Mouse (Mus musculus) CH12F3 (cell line): ENCODE data around the gene Ubac2.

Experiments
- in situ Hi-C: fragments of 300-500 bp; cut with MboI; formaldehyde crosslinking; loops from 2 replicates; pipeline ENCODE4 v1.14.3; 2020; ENCODE audit warnings: low sequenced_read_pairs

Gene Ubac2

GRCm38 (mm10) chr14:121996786-121997185, 118.4 kb downstream of the Ubac2 start:
- in situ Hi-C loops = no loop called here

DNA sequence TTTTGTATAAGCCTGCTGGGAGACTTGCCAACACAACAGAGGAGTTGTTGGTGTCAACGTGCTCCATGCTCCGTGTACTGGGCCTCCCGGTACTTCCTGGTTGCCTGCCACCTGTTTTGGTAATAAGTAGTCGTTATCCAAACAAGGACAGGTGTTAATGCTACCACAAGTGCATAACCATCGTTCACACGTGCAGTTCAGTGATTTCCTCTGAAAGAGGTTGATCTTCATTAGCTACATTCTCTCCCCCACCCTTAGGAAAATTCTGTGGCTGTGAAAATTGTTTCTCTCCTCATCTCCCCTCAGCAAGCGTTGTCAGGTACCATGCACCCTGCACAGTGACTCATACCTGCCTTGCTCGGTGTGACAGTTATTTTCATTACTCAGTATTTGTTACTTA, 121.0 kb downstream of the Ubac2 start:
- in situ Hi-C loops = no loop called here

- in situ Hi-C loops = no loop called here
These were observed 122.1 kb downstream of the Ubac2 start for GRCm38 (mm10) chr14:122000346-122001105.

DNA sequence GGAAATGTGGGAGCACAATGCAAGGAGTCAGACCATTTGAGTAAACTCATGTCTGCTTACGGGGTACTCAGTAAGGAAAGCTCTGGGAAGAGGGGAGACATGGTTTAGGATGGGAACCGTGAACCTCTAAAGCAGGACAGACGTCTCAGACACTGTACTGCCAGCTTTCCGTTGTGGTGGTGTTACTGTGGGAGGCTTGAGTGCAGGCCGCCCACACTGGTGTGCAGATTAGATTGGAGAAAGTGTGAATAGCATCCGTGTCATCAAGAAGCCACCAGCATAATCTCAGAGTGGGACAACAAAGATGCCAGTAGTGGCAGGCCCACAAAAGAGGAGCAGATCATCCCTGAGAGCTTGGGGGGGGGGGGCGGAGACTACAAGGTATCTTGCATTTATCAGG, 123.8 kb downstream of the Ubac2 start:
- in situ Hi-C loops = no loop called here

DNA sequence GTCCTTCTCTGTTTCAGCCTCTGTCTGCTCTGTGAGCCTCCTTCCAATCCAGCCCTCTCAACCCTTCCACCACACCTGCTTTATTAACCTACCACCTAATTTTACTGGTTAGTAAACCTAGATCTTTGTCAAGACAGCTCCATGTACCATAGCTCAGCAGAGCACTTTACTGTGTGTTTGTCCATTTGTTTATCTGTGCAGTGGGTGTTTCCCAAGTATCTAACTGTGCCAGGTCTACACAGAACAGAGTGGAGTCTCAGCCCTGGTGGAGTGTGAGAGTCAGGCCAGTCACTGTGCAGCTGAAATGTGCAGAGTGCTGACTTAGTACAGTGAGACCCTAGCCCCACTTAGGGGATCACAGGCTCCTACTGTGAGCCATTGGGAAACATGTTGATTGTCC, 125.4 kb downstream of the Ubac2 start:
- in situ Hi-C loops = no loop called here

DNA sequence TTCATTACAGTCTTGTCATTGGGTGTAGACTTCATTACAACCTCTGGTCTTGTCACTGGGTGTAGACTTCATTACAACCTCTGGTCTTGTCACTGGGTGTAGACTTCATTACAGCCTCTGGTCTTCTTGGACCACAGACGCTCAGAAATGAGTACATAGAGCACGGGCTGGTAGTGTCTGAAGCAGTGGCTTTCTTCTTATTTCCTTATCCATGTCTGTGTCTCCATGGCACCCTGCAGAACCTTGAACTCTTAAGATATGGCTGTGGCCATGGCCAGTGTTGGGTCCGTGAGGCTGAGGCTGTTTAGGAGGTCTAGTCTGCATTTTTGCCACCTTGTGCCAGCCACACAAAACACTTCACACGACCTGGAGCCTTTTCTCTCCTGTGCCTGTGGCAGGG, 129.8 kb downstream of the Ubac2 start:
- in situ Hi-C loops = no loop called here

- in situ Hi-C loops = no loop called here
These were observed 131.1 kb downstream of the Ubac2 start for GRCm38 (mm10) chr14:122009502-122009901.

DNA sequence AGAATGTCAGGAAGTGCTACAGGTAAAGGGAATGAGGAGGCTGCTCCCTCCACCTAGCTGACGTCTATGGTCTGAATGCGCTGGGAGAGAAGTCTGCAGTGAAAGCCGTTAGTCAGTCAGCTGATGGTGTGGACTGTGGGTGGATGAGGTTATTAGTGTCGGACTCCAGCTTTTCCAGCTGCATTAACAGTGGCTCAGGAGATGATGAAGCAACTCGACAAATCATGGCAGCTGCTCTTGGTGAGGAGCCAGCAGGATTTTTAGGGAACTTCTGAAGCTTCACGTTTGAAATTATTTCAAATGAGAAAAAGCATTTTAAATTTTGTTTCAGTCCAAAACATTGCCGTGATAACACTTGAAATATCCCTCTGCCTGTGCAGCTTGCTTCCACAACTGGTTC, 131.9 kb downstream of the Ubac2 start:
- in situ Hi-C loops = no loop called here

DNA sequence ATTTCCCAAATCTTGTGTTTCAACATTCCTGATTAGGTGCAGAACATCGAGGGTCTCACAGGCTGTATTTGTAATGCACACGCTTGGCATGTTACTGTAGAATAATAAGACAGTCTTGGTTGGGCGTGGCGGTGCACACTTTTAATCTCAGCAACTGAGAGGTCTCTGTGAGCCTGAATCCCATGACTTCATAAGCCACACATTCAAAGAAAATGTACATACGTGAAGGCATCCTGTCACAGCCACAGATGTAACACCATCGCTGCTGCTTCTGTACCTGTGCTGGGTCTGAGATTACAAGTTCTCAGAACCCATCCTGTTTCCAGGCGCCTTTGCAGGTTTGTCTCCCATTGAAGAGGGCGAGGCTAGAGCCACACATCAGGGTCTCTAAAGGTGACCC, 133.3 kb downstream of the Ubac2 start:
- in situ Hi-C loops = no loop called here

GRCm38 (mm10) chr14:122012193-122012592, 133.8 kb downstream of the Ubac2 start:
- in situ Hi-C loops = no loop called here

- in situ Hi-C loops = no loop called here
These were observed 134.4 kb downstream of the Ubac2 start for GRCm38 (mm10) chr14:122012814-122013213.

- in situ Hi-C loops = no loop called here
These were observed 135.1 kb downstream of the Ubac2 start for GRCm38 (mm10) chr14:122013417-122013951.

DNA sequence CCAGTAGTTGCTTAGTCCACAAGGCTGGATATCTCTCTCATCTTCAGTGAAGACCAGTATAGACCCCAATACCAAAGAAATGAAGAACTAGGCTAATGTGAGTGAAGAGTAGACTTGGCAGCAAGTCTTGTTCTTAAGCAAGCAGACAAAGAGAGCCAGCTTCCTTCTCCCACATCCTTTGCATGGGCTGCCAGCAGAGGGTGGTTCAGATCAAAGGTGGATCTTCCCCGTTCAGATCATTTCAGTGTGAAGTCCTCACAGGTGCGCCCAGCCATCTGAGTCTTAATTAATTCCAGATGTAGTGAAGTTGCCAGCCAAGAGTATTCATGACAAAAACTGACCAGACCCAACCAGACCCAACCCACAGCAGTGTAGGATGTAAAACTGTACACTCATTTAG, 139.5 kb downstream of the Ubac2 start:
- in situ Hi-C loops = no loop called here

GRCm38 (mm10) chr14:122019389-122019788, 141.0 kb downstream of the Ubac2 start:
- in situ Hi-C loops = no loop called here

DNA sequence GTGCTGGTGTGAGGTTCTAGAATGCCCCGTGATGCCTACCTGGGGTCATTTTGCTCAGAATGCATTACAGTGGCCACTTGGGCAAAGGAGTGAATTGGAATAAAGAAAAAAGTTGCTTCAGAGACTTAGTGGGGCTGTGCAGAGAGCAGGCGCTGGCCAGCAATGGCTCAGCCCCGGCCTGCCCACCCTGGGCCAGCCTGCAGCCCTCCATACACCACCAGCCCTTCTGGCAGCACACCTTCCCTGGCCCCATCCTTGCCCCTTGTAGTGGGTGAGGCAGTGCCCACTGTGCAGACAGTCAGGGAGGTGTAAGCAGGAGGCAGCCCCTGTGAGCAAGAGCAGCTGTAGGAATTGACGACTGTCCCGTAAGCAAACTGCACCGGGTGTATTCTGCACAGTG, 142.1 kb downstream of the Ubac2 start:
- in situ Hi-C loops = no loop called here

DNA sequence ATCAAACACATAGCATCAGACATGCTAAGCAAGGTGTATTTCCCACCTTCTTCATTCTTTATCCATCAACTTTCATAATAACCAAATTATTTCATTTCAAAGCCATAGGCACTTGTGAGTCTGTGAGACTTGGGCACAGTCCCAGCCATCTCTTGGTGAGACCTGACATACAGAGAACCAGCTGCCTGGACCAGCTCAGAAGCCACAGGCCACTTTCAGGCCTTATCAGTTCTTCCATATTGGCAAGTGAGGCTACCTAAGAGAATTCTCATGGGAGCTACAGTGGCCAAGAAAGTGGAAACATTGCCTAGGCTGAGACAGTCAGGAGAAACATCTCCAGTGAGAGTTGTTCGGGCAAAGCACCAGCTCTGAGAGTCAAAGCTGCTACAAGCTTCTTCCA, 144.6 kb downstream of the Ubac2 start:
- in situ Hi-C loops = no loop called here

GRCm38 (mm10) chr14:122023928-122024327, 145.5 kb downstream of the Ubac2 start:
- in situ Hi-C loops = no loop called here

DNA sequence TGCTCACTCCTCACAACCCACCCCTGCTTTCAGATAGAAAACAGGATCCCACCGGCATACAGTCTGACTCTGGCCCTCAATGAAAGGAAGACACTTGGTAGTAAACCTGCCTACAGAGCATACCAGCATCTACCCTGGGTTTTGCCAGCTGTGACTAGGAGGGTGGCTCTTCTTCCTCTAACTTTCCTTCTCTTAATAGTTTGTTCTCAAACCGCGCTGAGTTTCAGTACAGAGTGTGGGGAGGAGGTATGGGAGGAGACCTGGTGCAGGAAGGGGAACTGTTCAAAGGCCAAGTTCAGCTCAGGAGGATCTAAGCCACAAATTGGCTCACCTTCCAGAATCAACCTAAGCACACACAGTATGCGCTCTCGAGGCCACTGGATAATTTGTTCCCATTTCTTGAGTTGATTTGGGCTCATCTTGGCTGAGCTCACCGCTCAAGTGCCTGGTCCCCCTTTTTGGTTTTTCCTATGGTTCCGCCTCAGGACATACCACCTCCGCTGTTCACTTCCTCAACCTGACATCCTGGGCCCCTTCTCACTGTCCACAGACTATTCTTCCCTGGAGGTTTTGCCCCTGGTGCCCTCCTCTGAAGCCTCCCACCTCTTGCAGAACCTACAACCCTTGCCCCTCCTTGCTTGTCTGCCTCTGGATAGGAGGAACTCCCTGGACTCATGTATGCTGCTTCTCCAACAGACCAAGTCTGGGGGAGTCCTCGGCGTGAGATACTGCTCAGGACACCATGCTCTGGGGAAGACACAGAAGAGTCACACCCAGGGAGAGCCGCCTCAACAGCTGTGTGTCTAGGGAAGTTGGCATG, 150.7 kb downstream of the Ubac2 start:
- in situ Hi-C loops = no loop called here

DNA sequence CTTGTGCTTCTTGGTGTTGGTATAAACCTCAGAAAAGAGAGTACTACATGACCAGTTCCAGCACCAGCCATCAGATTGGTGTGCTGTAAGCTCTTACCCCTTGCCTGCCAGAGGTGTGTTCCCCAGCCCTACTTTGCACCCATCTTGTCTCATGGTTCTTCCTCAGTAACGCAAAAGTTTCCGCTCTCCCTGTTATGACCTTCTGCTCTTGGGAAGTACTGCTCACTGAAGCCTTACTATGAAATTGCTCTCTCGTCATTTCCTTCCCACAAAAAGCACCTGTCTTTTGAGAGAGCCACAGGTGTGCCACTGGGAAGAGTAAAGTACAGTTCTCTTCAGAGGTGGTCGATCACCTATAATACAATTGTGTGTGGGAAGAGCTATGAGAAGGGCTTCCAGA, 151.4 kb downstream of the Ubac2 start:
- in situ Hi-C loops = no loop called here

DNA sequence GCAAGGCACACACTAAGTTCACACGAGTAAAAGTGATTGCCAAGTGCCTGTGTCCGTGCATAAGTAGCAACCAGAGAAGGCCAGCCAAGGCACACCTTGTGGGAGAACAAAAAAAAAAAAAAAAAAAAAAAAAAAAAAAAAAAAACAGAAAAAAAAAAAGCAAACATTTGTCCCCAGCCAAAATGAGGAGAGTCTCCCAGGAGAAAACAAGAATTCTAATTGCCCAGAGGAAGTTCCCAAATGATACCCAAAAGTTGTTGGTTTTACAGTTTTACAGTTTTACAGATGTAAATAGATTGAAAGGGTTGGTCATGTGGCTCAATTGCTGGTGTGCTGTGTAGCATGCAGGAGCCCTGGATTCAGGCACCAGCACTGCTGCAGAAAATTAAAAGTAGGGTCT, 153.6 kb downstream of the Ubac2 start:
- in situ Hi-C loops = no loop called here

DNA sequence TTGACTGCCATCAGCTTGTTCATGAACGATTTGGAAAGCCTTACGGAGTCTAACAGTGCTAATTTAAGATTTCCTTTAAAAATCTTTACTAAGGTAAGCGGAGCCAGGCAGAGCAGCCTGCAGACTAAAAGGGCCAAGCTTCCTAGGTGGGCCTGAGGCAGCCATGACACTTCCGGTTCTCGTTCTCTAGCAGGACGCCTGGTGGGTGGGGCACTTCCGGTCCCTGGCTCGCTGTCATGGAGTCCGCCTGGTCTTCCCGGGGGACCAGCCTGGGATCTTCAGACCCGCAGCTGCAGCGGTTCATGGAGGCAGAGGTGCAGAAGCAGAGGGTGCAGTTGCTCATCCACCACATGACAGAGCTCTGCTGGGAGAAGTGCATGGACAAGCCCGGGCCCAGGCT, 156.0 kb downstream of the Ubac2 start, which contains the start of gene Timm8a2:
TSS of gene Timm8a2 (plus strand) at position 224 of the 400 bp plus-strand sequence.
- in situ Hi-C loops = no loop called here

DNA sequence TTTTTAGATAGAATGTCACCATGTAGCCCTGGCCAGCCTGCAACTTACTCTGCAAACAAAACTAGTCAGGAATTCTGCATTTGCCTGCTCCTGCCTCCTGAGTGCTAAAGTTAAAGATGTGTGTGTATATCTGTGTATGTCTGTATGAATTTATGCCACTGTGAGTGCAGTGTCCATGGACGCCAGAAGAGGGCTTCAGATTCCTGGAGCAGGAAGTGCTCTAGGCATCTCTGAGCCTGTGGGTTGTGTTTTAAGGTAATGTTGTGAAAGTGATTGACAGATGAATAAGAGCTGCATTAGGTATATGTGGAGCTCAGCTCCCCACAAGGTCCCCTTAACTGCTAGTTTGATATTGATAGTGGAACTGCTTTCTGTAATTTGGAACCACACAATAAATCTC, 156.8 kb downstream of the Ubac2 start:
- in situ Hi-C loops = no loop called here
